Mouse (Mus musculus): ENCODE results near the gene Rnf207. TPM values are rescaled to one million over a fixed set of nuclear protein-coding genes. Genes with fewer than 3 reads are reported as not detected.

Rnf207 gene
- polyA plus RNA-seq, 1 experiment from 2014 or later: not detected

DNA sequence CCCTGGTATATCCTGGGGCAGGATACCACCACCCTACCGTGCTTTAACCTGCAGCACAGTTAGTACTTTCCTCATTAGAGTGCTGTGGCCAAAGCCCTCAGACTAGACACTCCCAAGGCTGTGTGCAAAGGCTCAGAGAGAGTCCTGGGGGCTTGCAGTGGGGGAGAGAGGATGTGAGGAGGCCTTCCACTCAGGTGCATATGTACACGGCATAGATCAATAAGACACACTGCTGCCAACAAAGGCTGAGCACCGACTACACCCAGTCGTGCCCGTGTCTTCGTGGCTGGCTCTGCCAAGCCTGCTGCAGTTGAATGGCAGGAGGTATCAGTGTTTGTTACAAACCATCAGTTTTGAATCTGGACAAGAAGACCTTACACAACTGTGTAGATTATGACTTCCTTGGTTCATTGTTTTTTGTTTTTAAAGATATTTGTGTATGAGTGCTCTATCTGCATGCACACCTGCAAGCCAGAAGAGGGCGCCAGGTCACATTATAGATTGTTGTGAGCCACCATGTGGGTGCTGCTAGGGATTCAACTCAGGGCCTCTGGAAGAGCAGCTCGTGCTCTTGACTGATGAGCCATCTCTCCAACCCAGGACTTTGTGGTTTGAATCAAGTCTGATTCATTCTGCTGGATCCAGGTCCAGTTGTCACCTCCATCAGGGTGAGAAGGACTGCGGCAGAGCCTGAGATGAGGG, 53.8 kb downstream of the Rnf207 start:
- Histone ChIP-seq H3K4me3 (ENCODE audit: low read depth, low read length) (no peak overlapping the region), H3K4me1 (ENCODE audit: control insufficient read depth, low read depth, low read length) (peaks cover 19% of the 10 kb centered on the region), H3K27ac (ENCODE audit: low read length) (no peak overlapping the region), H3K36me3 (ENCODE audit: control insufficient read depth, insufficient read depth) (no peaks in the 10 kb centered on the region), H3K27me3 (ENCODE audit: control insufficient read depth, insufficient read depth, low read depth, low read length) (no peaks in the 10 kb centered on the region), H3K4me2 (ENCODE audit: low read depth, low read length) (no peak overlapping the region), H3K9ac (ENCODE audit: low read depth, low read length) (no peak overlapping the region), H3K9me3 (replicated peaks; ENCODE audit: control insufficient read depth, low read length) (no peaks in the 10 kb centered on the region)
- no peak for ATAC-seq (ENCODE audit: low read depth)
- 73% methylated on average over 9 of the region's 9 CpGs for WGBS (ENCODE audit: insufficient replicate concordance)

DNA sequence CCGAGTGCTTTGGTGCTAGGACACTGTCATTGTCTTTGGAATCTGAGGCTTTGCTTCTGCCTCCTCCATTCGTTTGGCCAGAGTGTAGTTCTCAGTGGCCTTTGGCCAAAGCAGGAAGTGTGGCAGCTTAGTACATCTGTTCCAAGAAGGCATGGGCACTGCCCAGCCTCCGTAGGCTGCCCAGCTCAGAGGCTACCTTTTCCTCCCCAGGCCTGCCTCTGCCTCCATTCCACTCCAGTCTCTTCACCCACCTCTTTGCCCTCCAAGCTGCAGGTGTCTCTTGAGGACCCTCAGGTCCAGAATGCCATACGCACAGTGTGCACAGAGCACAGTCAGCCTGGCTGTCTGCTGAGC, 54.6 kb downstream of the Rnf207 start:
- H3K4me1 ChIP-seq (ENCODE audit: control insufficient read depth, low read depth, low read length): peaks cover 19% of the 10 kb centered on the region
- H3K4me3 ChIP-seq (ENCODE audit: low read depth, low read length): no peak overlapping the region
- ATAC-seq (ENCODE audit: low read depth): no peak
- no peaks in the 10 kb centered on the region for H3K36me3 ChIP-seq (ENCODE audit: control insufficient read depth, insufficient read depth)
- no peak overlapping the region; the same call in 1 of the 2 replicates for H3K4me2 ChIP-seq (ENCODE audit: low read depth, low read length)
- peak overlapping the region; percentile 22; the same call in 1 of the 2 replicates for H3K9ac ChIP-seq (ENCODE audit: low read depth, low read length)
- no peaks in the 10 kb centered on the region for H3K27me3 ChIP-seq (ENCODE audit: control insufficient read depth, insufficient read depth, low read depth, low read length)
- no peaks in the 10 kb centered on the region for H3K9me3 ChIP-seq (replicated peaks; ENCODE audit: control insufficient read depth, low read length)
- WGBS (ENCODE audit: insufficient replicate concordance): 53% methylated on average over 4 of the region's 4 CpGs
- no peak overlapping the region for H3K27ac ChIP-seq (ENCODE audit: low read length)

GRCm38 (mm10) chr4:152263512-152264176, 55.1 kb downstream of the Rnf207 start:
- peak; percentile 65 for ATAC-seq (ENCODE audit: low read depth)
- 39% methylated on average over 10 of the region's 10 CpGs for WGBS (ENCODE audit: insufficient replicate concordance)
- Histone ChIP-seq H3K27ac (ENCODE audit: low read length) (no peak overlapping the region), H3K36me3 (ENCODE audit: control insufficient read depth, insufficient read depth) (no peaks in the 10 kb centered on the region), H3K9me3 (replicated peaks; ENCODE audit: control insufficient read depth, low read length) (no peaks in the 10 kb centered on the region), H3K4me3 (ENCODE audit: low read depth, low read length) (no peak overlapping the region), H3K27me3 (ENCODE audit: control insufficient read depth, insufficient read depth, low read depth, low read length) (no peaks in the 10 kb centered on the region), H3K9ac (ENCODE audit: low read depth, low read length) (peak overlapping the region; percentile 22; the same call in 1 of the 2 replicates), H3K4me1 (ENCODE audit: control insufficient read depth, low read depth, low read length) (peaks cover 19% of the 10 kb centered on the region), H3K4me2 (ENCODE audit: low read depth, low read length) (peak overlapping the region; percentile 18; the same call in 1 of the 2 replicates)

GRCm38 (mm10) chr4:152263089-152263488, 55.7 kb downstream of the Rnf207 start:
- ATAC-seq (ENCODE audit: low read depth): peak; percentile 55
- Histone ChIP-seq H3K4me3 (ENCODE audit: low read depth, low read length) (no peak overlapping the region), H3K4me2 (ENCODE audit: low read depth, low read length) (0 out of 2 replicates have a peak overlapping the region, but pooled peaks have one; percentile 18), H3K9ac (ENCODE audit: low read depth, low read length) (no peak overlapping the region), H3K27me3 (ENCODE audit: control insufficient read depth, insufficient read depth, low read depth, low read length) (no peaks in the 10 kb centered on the region), H3K36me3 (ENCODE audit: control insufficient read depth, insufficient read depth) (no peaks in the 10 kb centered on the region), H3K9me3 (replicated peaks; ENCODE audit: control insufficient read depth, low read length) (no peaks in the 10 kb centered on the region), H3K27ac (ENCODE audit: low read length) (no peak overlapping the region), H3K4me1 (ENCODE audit: control insufficient read depth, low read depth, low read length) (peaks cover 19% of the 10 kb centered on the region)
- WGBS (ENCODE audit: insufficient replicate concordance): 35% methylated on average over 9 of the region's 9 CpGs

DNA sequence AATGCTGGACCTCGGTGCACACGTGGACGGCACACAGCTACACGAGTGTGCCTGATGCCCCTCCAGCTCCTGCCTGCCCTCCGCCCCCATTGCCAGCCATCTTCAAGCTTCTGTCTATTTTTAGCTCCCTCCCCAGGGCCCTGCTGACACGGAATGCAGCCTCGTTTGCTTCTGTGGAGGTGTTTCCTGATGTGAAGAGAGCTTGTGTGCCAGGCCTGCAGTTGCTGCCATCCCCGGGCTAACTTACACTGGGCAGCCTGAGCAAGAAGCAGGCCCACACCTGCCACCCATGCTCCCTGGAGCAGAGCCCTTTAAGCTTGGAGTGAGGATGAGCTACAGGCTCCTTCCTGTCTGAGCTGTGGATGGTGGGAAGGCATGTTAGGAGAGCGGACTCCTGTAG, 56.6 kb downstream of the Rnf207 start:
- H3K36me3 ChIP-seq (ENCODE audit: control insufficient read depth, insufficient read depth): no peaks in the 10 kb centered on the region
- H3K4me2 ChIP-seq (ENCODE audit: low read depth, low read length): no peak overlapping the region
- H3K27ac ChIP-seq (ENCODE audit: low read length): no peak overlapping the region
- no peaks in the 10 kb centered on the region for H3K9me3 ChIP-seq (replicated peaks; ENCODE audit: control insufficient read depth, low read length)
- no peak overlapping the region for H3K9ac ChIP-seq (ENCODE audit: low read depth, low read length)
- H3K4me1 ChIP-seq (ENCODE audit: control insufficient read depth, low read depth, low read length): peaks cover 24% of the 10 kb centered on the region
- 65% methylated on average over 9 of the region's 9 CpGs for WGBS (ENCODE audit: insufficient replicate concordance)
- ATAC-seq (ENCODE audit: low read depth): no peak
- H3K4me3 ChIP-seq (ENCODE audit: low read depth, low read length): no peak overlapping the region
- no peaks in the 10 kb centered on the region for H3K27me3 ChIP-seq (ENCODE audit: control insufficient read depth, insufficient read depth, low read depth, low read length)

DNA sequence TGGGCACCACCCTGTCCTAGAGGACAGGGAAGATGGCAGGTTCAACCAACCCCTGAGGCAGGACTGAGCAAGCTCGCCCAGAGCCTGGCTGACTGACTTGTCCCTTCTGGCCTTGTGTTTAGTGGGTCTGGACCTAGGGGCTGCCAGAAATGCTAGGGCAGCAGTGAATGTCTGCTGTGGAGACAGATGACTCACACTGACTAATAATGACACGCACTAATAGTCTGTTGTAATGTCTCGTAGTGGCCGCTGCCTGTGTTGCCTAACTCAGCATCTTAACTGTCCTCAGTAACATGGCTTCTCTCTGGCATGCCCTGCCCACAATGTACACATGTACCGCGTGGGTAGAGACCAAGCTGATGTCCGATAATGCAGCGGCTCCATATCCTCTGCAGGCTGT, 58.3 kb downstream of the Rnf207 start:
- Histone ChIP-seq H3K36me3 (ENCODE audit: control insufficient read depth, insufficient read depth) (no peaks in the 10 kb centered on the region), H3K27me3 (ENCODE audit: control insufficient read depth, insufficient read depth, low read depth, low read length) (no peaks in the 10 kb centered on the region), H3K4me2 (ENCODE audit: low read depth, low read length) (no peak overlapping the region), H3K4me1 (ENCODE audit: control insufficient read depth, low read depth, low read length) (peaks cover 27% of the 10 kb centered on the region), H3K9ac (ENCODE audit: low read depth, low read length) (no peak overlapping the region), H3K4me3 (ENCODE audit: low read depth, low read length) (no peak overlapping the region), H3K27ac (ENCODE audit: low read length) (no peak overlapping the region), H3K9me3 (replicated peaks; ENCODE audit: control insufficient read depth, low read length) (no peaks in the 10 kb centered on the region)
- WGBS (ENCODE audit: insufficient replicate concordance): 71% methylated on average over 8 of the region's 8 CpGs
- ATAC-seq (ENCODE audit: low read depth): no peak

GRCm38 (mm10) chr4:152257070-152257469, 61.7 kb downstream of the Rnf207 start:
- WGBS (ENCODE audit: insufficient replicate concordance): 17% methylated on average over 6 of the region's 6 CpGs
- Histone ChIP-seq H3K9ac (ENCODE audit: low read depth, low read length) (no peak overlapping the region), H3K4me1 (ENCODE audit: control insufficient read depth, low read depth, low read length) (peaks cover 8% of the 10 kb centered on the region), H3K36me3 (ENCODE audit: control insufficient read depth, insufficient read depth) (no peaks in the 10 kb centered on the region), H3K4me3 (ENCODE audit: low read depth, low read length) (no peak overlapping the region), H3K27ac (ENCODE audit: low read length) (no peak overlapping the region), H3K9me3 (replicated peaks; ENCODE audit: control insufficient read depth, low read length) (no peaks in the 10 kb centered on the region), H3K4me2 (ENCODE audit: low read depth, low read length) (no peak overlapping the region), H3K27me3 (ENCODE audit: control insufficient read depth, insufficient read depth, low read depth, low read length) (no peaks in the 10 kb centered on the region)
- peak; percentile 80 for ATAC-seq (ENCODE audit: low read depth)

Other genes starting within 250 kb of the Rnf207 start
- gene Plekhg5, start 246.5 kb downstream of the Rnf207 start, polyA plus RNA-seq (2015; fragmentation: Nextera tagmentation; extraction: Ambion mirVana): 4.8 and 5.1 TPM in 2 replicates
- gene Tnfrsf25, start 203.1 kb downstream of the Rnf207 start, polyA plus RNA-seq (2015; fragmentation: Nextera tagmentation; extraction: Ambion mirVana): 0.12 and 0.25 TPM in 2 replicates
- 1.1 and 2.3 TPM in 2 replicates for gene Espn, start 166.6 kb downstream of the Rnf207 start, polyA plus RNA-seq (2015; fragmentation: Nextera tagmentation; extraction: Ambion mirVana)
- gene Hes2, start 160.1 kb downstream of the Rnf207 start, polyA plus RNA-seq (2015; fragmentation: Nextera tagmentation; extraction: Ambion mirVana): not detected in 2 replicates
- 11.9 and 12.0 TPM in 2 replicates for gene Acot7, start 140.9 kb downstream of the Rnf207 start, polyA plus RNA-seq (2015; fragmentation: Nextera tagmentation; extraction: Ambion mirVana)
- gene Gpr153, start 44.8 kb downstream of the Rnf207 start, polyA plus RNA-seq (2015; fragmentation: Nextera tagmentation; extraction: Ambion mirVana): 0.34 and 0.59 TPM in 2 replicates
- not detected in 2 replicates for gene Hes3, start 27.3 kb downstream of the Rnf207 start, polyA plus RNA-seq (2015; fragmentation: Nextera tagmentation; extraction: Ambion mirVana)
- 5.9 and 6.5 TPM in 2 replicates for gene Icmt, start 21.8 kb downstream of the Rnf207 start, polyA plus RNA-seq (2015; fragmentation: Nextera tagmentation; extraction: Ambion mirVana)
- 161 and 209 TPM in 2 replicates for gene Rpl22, start 6.7 kb upstream of the Rnf207 start, polyA plus RNA-seq (2015; fragmentation: Nextera tagmentation; extraction: Ambion mirVana)
- gene Chd5, start 19.7 kb upstream of the Rnf207 start, polyA plus RNA-seq (2015; fragmentation: Nextera tagmentation; extraction: Ambion mirVana): 0.04 TPM in 1 of 2 replicates, not detected in the other
- gene Nphp4, start 157.7 kb upstream of the Rnf207 start, polyA plus RNA-seq (2015; fragmentation: Nextera tagmentation; extraction: Ambion mirVana): 0.15 and 0.18 TPM in 2 replicates
- gene Kcnab2, start 158.9 kb upstream of the Rnf207 start, polyA plus RNA-seq (2015; fragmentation: Nextera tagmentation; extraction: Ambion mirVana): 7.8 and 8.5 TPM in 2 replicates